Mouse (Mus musculus) heart, postnatal 0 days (tissue): Measurements from ENCODE around the gene Lix1. TPM values are rescaled to one million over a fixed set of nuclear protein-coding genes. Genes with fewer than 3 reads are reported as not detected.

ENCODE experiments used
- ATAC-seq: fragments of 200-750 bp; cut with Nextera tagmentation; 2 replicates; pipeline ENCODE4 v1.8.0; 2017; ENCODE audit warnings: low read depth, moderate number of reproducible peaks, moderate library complexity; ENCODE audit not compliant: insufficient read depth
- DNase-seq: peaks from one replicate; pipeline ENCODE4 v3.0.0-alpha.2; 2016; ENCODE audit warnings: low spot score
- H3K27ac ChIP-seq: fragments of 300-500 bp; sonication (generic); 2 replicates; pipeline ENCODE4 v1.5.1; 2014; ENCODE audit warnings: low read depth, mild to moderate bottlenecking
- H3K27me3 ChIP-seq: fragments of 300-500 bp; sonication (generic); 2 replicates; pipeline ENCODE4 v1.6.1; 2014; ENCODE audit warnings: low read length, mixed read lengths; ENCODE audit not compliant: control insufficient read depth, insufficient read depth
- H3K36me3 ChIP-seq: fragments of 300-500 bp; sonication (generic); replicated peaks from 2 replicates; pipeline ENCODE4 v1.6.1; 2014; ENCODE audit warnings: low read length, mixed read lengths; ENCODE audit not compliant: control insufficient read depth, insufficient read depth
- H3K4me1 ChIP-seq: fragments of 300-500 bp; sonication (generic); 2 replicates; pipeline ENCODE4 v1.6.1; 2014; ENCODE audit warnings: antibody characterized with exemption; ENCODE audit not compliant: control insufficient read depth, insufficient read depth
- H3K4me2 ChIP-seq: fragments of 300-500 bp; sonication (generic); 2 replicates; pipeline ENCODE4 v1.6.1; 2014; ENCODE audit warnings: low read depth, mild to moderate bottlenecking, low read length, moderate library complexity
- H3K4me3 ChIP-seq: fragments of 300-500 bp; sonication (generic); 2 replicates; pipeline ENCODE4 v1.5.1; 2014; ENCODE audit warnings: low read depth, low read length
- H3K9ac ChIP-seq: fragments of 300-500 bp; sonication (generic); replicated peaks from 2 replicates; pipeline ENCODE4 v1.6.1; 2014; ENCODE audit warnings: low read depth, low read length, mixed read lengths
- H3K9me3 ChIP-seq: fragments of 300-500 bp; sonication (generic); replicated peaks from 2 replicates; pipeline ENCODE4 v1.6.1; 2016; ENCODE audit warnings: low read length; ENCODE audit not compliant: control insufficient read depth
- CTCF ChIP-seq: IDR thresholded peaks from 2 replicates; pipeline ENCODE4 v1.5.1; 2016; ENCODE audit warnings: antibody characterized with exemption, control low read depth, low read depth
- EP300 ChIP-seq: IDR thresholded peaks from 2 replicates; pipeline ENCODE4 v1.6.1; 2016; ENCODE audit warnings: antibody characterized with exemption, low read depth
- WGBS: fragments of 180-500 bp; shearing (Covaris S2); extraction: QIAGEN DNeasy Blood & Tissue Kit; methylation state at CpG from one replicate; pipeline ENCODE4 v1.1.7; 2014; 5-methylcytosine and 5-hydroxymethylcytosine counted together
- polyA plus RNA-seq: library from polyadenylated mRNA; unstranded; fragments of >200 nt; fragmentation: Nextera tagmentation; extraction: Ambion mirVana; gene quantifications from 2 replicates; pipeline ENCODE4 v1.2.1, GENCODE M21; 2015
- total RNA-seq: library from RNA; depleted of rRNA; stranded (reverse); fragments of >200 nt; gene quantifications from 2 replicates; pipeline ENCODE4 v1.2.3, GENCODE M21; 2014; ENCODE audit warnings: low replicate concordance

Lix1 gene
- total and polyA plus RNA-seq, 2 experiments from 2014 or later: 2.1 to 6.9 TPM

DNA sequence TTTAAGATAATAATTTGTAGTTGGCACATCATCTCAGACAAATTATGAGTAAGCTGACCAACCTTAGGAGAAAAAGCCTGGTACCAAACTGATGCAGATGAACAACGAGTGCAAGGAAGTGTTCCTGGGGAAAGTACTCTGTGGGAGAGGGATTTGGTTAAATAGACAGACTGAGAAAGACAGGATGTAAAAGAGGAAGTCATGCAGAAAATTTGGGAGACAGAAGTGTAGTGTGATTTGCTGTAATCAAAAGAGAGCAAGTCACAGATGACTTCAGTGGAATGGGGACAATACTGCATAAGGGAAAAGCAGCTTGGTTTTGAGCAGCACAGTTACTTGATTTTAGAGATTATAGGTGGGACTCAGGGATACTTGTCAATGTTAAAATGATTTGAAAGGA, 5.6 kb upstream of the Lix1 start:
- no peak overlapping the region for H3K27ac ChIP-seq
- H3K9me3 ChIP-seq: no peaks in the 10 kb centered on the region
- peaks cover 15% of the 10 kb centered on the region for H3K36me3 ChIP-seq
- TF ChIP-seq CTCF: no peak
- no peak for TF ChIP-seq EP300
- H3K4me2 ChIP-seq: no peak overlapping the region
- no peak overlapping the region for H3K4me3 ChIP-seq
- no peak overlapping the region for H3K9ac ChIP-seq
- H3K27me3 ChIP-seq: no peaks in the 10 kb centered on the region
- no peak for ATAC-seq
- 68% methylated on average over 1 of the region's 1 CpGs for WGBS
- H3K4me1 ChIP-seq: no peaks in the 10 kb centered on the region
- no peak for DNase-seq

DNA sequence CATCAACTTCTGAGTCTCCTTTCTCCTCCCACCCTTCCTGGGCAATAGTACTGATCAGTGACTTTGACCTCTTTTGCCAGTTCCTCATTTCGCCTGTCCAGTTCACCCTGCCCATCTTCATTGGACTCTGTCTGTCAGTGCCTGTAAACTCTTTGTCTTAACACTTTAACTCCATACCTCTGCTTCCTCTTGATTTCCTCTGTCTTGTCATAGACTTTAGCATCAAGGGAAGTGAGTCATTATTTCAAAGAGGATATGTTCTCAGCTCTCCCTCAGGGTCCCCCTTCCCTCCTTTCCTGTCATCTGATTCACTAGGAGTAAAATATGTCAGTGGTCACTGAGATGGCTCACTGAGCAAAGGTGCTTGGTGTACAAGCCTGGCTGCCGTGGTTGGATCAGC, 3.8 kb upstream of the Lix1 start:
- H3K9ac ChIP-seq: no peak overlapping the region
- H3K36me3 ChIP-seq: peaks cover 9% of the 10 kb centered on the region
- no peak overlapping the region for H3K4me2 ChIP-seq
- H3K9me3 ChIP-seq: no peaks in the 10 kb centered on the region
- TF ChIP-seq EP300 (no peak), CTCF (no peak)
- H3K4me1 ChIP-seq: no peaks in the 10 kb centered on the region
- no peaks in the 10 kb centered on the region for H3K27me3 ChIP-seq
- DNase-seq (no peak), ATAC-seq (no peak)
- WGBS: 44% methylated on average over 2 of the region's 2 CpGs
- H3K4me3 ChIP-seq: no peak overlapping the region
- H3K27ac ChIP-seq: no peak overlapping the region

- 25% methylated on average over 5 of the region's 5 CpGs for WGBS
- H3K4me3 ChIP-seq: no peak overlapping the region
- no peaks in the 10 kb centered on the region for H3K9me3 ChIP-seq
- H3K27ac ChIP-seq: no peak overlapping the region
- H3K27me3 ChIP-seq: no peaks in the 10 kb centered on the region
- no peak overlapping the region for H3K9ac ChIP-seq
- no peak for ATAC-seq
- peak overlapping the region; percentile 8; the same call in 1 of the 2 replicates for H3K4me2 ChIP-seq
- no peaks in the 10 kb centered on the region for H3K4me1 ChIP-seq
- no peak for DNase-seq
- TF ChIP-seq CTCF: no peak
- TF ChIP-seq EP300: no peak
- H3K36me3 ChIP-seq: no peaks in the 10 kb centered on the region
These were observed 566 bp downstream of the Lix1 start for GRCm38 (mm10) chr17:17403038-17403437.

GRCm38 (mm10) chr17:17403578-17404112, 1.2 kb downstream of the Lix1 start:
- Histone ChIP-seq H3K36me3 (no peaks in the 10 kb centered on the region), H3K27ac (no peak overlapping the region), H3K4me2 (no peak overlapping the region), H3K9me3 (no peaks in the 10 kb centered on the region), H3K4me1 (no peaks in the 10 kb centered on the region), H3K9ac (no peak overlapping the region), H3K4me3 (no peak overlapping the region), H3K27me3 (no peaks in the 10 kb centered on the region)
- ATAC-seq: no peak
- TF ChIP-seq EP300 (no peak), CTCF (no peak)
- DNase-seq: no peak
- 39% methylated on average over 3 of the region's 3 CpGs for WGBS

DNA sequence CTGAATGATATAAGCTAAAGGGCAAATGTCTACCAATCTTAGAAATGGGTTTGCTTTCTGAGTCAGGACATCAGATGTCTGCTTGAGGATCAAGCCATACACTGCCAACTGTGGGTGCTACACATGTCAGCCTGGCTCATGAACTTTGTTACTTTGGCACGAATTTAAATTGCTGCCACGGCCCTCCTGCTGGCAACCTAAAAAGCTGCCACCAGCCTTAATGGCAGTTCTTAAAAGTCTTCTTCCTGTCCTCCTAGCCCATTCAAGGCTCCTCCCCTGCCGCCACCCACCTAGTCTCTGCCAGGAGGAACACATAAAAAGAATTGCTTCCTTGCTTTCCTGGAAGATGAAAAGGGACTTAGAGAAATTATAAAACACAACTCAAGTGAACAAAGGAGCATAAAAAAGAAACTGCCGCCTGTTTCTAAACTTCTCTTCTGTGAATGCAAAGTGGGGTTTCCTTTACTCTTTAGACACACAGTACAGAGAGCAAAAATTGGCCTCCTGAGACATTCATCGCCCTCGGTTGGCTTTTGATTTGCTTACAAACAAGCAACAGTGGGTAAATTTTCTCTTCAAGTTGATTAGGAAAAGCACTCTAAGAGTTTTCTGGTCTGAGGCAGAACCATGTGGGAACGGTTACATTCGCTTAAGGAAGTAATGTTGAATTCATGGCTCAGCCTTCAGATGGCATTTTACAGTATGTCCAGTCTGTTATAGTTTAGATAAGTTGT, 2.5 kb downstream of the Lix1 start:
- TF ChIP-seq EP300: no peak
- TF ChIP-seq CTCF: no peak
- no peak for DNase-seq
- WGBS: 61% methylated on average over 8 of the region's 8 CpGs

More for the DNA sequence above, 2.5 kb downstream of the Lix1 start:
- no peaks in the 10 kb centered on the region for H3K9me3 ChIP-seq
- no peak overlapping the region for H3K27ac ChIP-seq
- no peaks in the 10 kb centered on the region for H3K36me3 ChIP-seq
- ATAC-seq: no peak
- no peak overlapping the region for H3K4me3 ChIP-seq
- H3K27me3 ChIP-seq: no peaks in the 10 kb centered on the region
- H3K4me1 ChIP-seq: no peaks in the 10 kb centered on the region
- H3K4me2 ChIP-seq: no peak overlapping the region
- H3K9ac ChIP-seq: no peak overlapping the region
